Mouse (Mus musculus): ENCODE data around the gene Tnnt2. TPM values are rescaled to one million over a fixed set of nuclear protein-coding genes. Genes with fewer than 3 reads are reported as not detected.
A peak's percentile ranks its signal among the peaks of the same experiment; 100 is the strongest.

Tnnt2 gene
- polyA plus RNA-seq, 1 experiment from 2014 or later = 0.34 TPM

DNA sequence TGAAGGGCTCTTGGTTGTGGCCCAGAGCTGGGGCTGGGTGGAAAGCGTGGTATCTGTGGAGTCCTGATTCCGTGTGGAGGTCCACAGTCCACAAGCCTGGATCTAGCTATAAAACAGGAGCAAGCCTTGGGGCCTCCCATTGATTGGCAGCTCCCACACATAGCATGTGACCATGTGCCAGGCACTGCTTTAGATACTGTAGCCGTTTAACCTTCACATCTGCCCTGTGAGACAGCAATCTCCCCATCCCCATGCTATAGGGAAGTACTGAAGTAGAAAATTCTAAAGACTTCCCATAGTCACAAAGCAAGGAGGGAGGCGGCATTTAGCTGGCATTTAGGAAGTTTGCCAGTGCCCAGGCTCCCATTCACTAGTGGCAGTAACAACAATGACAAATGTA lies 23.1 kb upstream of the Tnnt2 start:
- no peak overlapping the region for H3K4me2 ChIP-seq (ENCODE audit: low read length)
- ATAC-seq (ENCODE audit: low FRiP score, low TSS enrichment) = no peak
- H3K9ac ChIP-seq (replicated peaks; ENCODE audit: low read length) = no peak overlapping the region
- H3K4me3 ChIP-seq (replicated peaks; ENCODE audit: low read depth, low read length) = no peak overlapping the region
- H3K4me1 ChIP-seq (ENCODE audit: control insufficient read depth, insufficient read depth, low read length) = no peaks in the 10 kb centered on the region
- peaks cover 16% of the 10 kb centered on the region for H3K27me3 ChIP-seq (ENCODE audit: control insufficient read depth, insufficient read depth, low read length)
- no peak for DNase-seq
- H3K9me3 ChIP-seq (ENCODE audit: control insufficient read depth, low read length) = no peaks in the 10 kb centered on the region
- 76% methylated on average over 4 of the region's 4 CpGs for WGBS
- H3K36me3 ChIP-seq (ENCODE audit: control insufficient read depth, insufficient read depth, low read length) = no peaks in the 10 kb centered on the region
- H3K27ac ChIP-seq (replicated peaks; ENCODE audit: low read depth, low read length) = no peak overlapping the region; the same call in 1 of the 2 replicates

DNA sequence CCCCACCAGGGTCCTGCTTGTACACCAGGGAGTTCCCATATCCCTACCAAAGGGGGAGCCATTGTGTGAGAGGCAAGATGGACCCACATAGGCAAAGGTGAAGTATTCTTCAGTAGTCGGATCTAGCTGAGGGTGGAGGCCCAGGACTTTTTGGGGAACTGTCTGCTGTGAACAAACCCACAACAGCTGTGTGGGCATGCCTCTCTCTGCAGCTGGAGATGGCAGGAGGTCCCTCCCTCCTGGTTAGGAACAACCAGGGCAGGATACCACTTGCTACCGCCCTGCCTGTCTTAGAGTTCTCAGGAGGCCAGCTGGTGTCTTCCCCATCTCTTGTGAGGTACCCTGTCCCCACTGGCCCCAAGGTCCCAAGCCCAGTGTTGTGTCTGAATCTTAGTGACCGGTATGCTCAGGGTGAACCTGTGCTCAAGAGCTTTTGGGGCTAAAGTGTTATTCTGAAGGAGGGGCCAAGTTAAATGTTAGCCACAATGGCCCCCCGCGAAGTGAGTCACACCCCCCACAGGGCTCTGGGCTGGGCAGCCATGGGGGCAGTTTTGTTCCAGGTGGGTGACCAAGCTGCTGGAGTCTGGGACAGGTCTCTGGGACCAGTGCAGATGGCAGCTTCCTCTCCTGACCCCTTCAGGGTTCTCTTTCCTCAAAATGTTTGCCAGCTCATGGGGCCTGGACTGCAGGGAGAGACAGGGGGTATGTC lies 22.3 kb upstream of the Tnnt2 start:
- Histone ChIP-seq H3K4me1 (ENCODE audit: control insufficient read depth, insufficient read depth, low read length) (no peaks in the 10 kb centered on the region), H3K9ac (replicated peaks; ENCODE audit: low read length) (no peak overlapping the region), H3K27me3 (ENCODE audit: control insufficient read depth, insufficient read depth, low read length) (peaks cover 24% of the 10 kb centered on the region), H3K9me3 (ENCODE audit: control insufficient read depth, low read length) (no peaks in the 10 kb centered on the region), H3K27ac (replicated peaks; ENCODE audit: low read depth, low read length) (no peak overlapping the region), H3K4me3 (replicated peaks; ENCODE audit: low read depth, low read length) (no peak overlapping the region), H3K4me2 (ENCODE audit: low read length) (no peak overlapping the region), H3K36me3 (ENCODE audit: control insufficient read depth, insufficient read depth, low read length) (no peaks in the 10 kb centered on the region)
- DNase-seq = no peak
- ATAC-seq (ENCODE audit: low FRiP score, low TSS enrichment) = no peak
- 77% methylated on average over 5 of the region's 5 CpGs for WGBS

DNA sequence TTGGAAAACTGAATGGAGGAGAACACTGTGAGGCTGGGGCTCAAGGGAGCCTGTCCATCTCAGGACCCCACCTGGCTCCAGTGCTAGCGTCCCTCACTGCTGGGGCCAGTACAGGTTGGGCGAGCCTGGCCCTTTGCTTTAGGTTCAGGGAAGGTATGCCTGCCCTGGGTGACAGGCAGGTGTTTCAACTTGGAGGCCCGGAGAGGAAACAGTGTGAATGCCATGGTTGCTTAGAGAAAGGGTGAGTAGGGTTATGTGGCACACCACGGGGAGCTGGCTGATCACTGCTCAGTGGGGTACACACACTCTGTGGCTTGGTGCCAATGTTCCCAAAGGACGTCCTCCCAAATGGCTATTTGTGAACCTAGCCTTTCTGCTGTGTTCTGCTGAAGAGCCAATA lies 21.6 kb upstream of the Tnnt2 start:
- no peak for DNase-seq
- Histone ChIP-seq H3K9ac (replicated peaks; ENCODE audit: low read length) (no peak overlapping the region), H3K9me3 (ENCODE audit: control insufficient read depth, low read length) (no peaks in the 10 kb centered on the region), H3K4me2 (ENCODE audit: low read length) (no peak overlapping the region), H3K27ac (replicated peaks; ENCODE audit: low read depth, low read length) (no peak overlapping the region), H3K4me1 (ENCODE audit: control insufficient read depth, insufficient read depth, low read length) (no peaks in the 10 kb centered on the region), H3K4me3 (replicated peaks; ENCODE audit: low read depth, low read length) (no peak overlapping the region), H3K27me3 (ENCODE audit: control insufficient read depth, insufficient read depth, low read length) (peaks cover 31% of the 10 kb centered on the region), H3K36me3 (ENCODE audit: control insufficient read depth, insufficient read depth, low read length) (no peaks in the 10 kb centered on the region)
- 83% methylated on average over 5 of the region's 5 CpGs for WGBS
- ATAC-seq (ENCODE audit: low FRiP score, low TSS enrichment) = no peak

DNA sequence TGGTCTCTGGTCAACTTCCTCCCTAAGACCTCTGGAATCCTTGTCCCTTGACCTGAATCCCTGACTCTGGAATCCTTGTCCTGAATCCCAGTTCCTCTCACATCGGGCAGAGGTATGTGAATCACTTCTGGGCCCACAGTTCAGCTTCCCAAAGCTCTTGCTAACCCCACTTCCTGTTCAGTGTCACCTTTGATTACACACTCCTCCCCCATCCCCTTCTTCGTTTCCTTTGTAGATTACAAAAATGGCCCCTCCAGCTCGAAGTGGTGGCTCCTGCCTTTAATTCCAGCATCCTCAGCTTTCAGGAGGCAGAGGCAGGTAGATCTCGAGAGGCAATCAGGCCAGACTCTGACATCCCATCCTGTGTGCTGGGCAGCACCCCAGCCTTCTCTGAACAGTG lies 18.6 kb upstream of the Tnnt2 start:
- 78% methylated on average over 4 of the region's 4 CpGs for WGBS
- Histone ChIP-seq H3K4me2 (ENCODE audit: low read length) (no peak overlapping the region), H3K27me3 (ENCODE audit: control insufficient read depth, insufficient read depth, low read length) (peaks cover 38% of the 10 kb centered on the region), H3K27ac (replicated peaks; ENCODE audit: low read depth, low read length) (no peak overlapping the region), H3K9me3 (ENCODE audit: control insufficient read depth, low read length) (no peaks in the 10 kb centered on the region), H3K9ac (replicated peaks; ENCODE audit: low read length) (no peak overlapping the region), H3K4me1 (ENCODE audit: control insufficient read depth, insufficient read depth, low read length) (no peaks in the 10 kb centered on the region), H3K36me3 (ENCODE audit: control insufficient read depth, insufficient read depth, low read length) (no peaks in the 10 kb centered on the region), H3K4me3 (replicated peaks; ENCODE audit: low read depth, low read length) (no peak overlapping the region)
- ATAC-seq (ENCODE audit: low FRiP score, low TSS enrichment) (no peak), DNase-seq (no peak)

DNA sequence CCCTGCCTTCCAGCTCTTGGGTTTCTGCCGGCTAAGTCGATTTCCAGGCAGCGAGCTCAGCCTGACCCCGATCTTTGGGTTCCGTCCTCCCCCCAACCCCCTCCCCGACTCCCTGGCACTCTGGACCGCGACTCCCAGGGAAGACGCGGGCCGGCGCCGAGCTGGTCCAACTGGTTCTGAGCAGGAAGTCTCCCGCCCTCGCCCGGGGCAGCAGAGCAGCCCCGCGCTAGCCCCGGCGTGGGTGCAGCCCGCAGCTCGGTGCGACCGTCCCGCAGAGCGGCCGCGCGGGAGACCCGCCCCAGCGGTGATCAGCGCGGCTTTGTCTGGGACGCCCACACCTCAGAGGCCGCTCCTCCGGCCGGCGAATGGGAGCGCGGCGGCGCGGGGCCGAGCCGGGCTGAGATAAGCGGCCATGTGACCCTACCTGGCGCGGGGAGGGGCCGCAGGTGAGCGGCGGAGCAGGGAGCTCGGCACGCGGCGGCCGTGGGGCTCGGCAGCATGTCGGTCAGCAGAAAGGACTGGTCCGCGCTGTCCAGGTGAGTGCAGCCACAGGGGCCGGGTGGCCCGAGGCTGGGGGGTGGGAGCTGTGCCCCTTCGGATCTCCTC lies 17.6 kb upstream of the Tnnt2 start, which contains the start of gene Lad1:
TSS of gene Lad1 (plus strand) at position 118 of the 606 bp plus-strand sequence.
- Histone ChIP-seq H3K4me3 (replicated peaks; ENCODE audit: low read depth, low read length) (peak within 1 kb of the TSS; percentile 56), H3K4me1 (ENCODE audit: control insufficient read depth, insufficient read depth, low read length) (no peaks in the 10 kb centered on the region), H3K9ac (replicated peaks; ENCODE audit: low read length) (peak within 1 kb of the TSS; percentile 68), H3K36me3 (ENCODE audit: control insufficient read depth, insufficient read depth, low read length) (no peaks in the 10 kb centered on the region), H3K27ac (replicated peaks; ENCODE audit: low read depth, low read length) (no peak within 1 kb of the TSS), H3K4me2 (ENCODE audit: low read length) (peak within 1 kb of the TSS; percentile 98), H3K9me3 (ENCODE audit: control insufficient read depth, low read length) (no peaks in the 10 kb centered on the region), H3K27me3 (ENCODE audit: control insufficient read depth, insufficient read depth, low read length) (peaks cover 38% of the 10 kb centered on the region)
- DNase-seq = peak; percentile 69
- peak; percentile 55; the same call in 1 of the 2 replicates for ATAC-seq (ENCODE audit: low FRiP score, low TSS enrichment)
- under 1% methylated on average over 63 of the region's 63 CpGs for WGBS

DNA sequence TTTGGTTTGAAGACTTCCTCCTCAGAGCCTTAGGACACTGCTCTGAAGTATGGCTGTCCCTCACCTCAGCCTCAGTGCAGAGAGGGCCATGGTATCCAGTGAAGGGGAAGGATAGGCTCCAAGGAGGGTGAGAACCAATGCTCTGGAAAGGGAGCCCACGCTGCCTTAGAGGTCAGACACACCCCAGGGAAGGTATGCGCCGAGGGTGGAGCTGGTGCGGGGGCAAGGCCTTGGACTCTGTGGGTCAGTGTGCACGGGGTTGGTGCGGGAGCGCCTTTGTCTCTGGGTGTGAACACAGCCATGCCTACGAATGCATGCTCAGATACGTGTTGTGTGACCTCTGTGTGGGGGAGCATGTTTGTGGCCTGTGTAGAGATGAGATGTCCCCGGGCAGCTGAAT lies 16.1 kb upstream of the Tnnt2 start:
- Histone ChIP-seq H3K4me2 (ENCODE audit: low read length) (no peak overlapping the region), H3K27me3 (ENCODE audit: control insufficient read depth, insufficient read depth, low read length) (peaks cover 38% of the 10 kb centered on the region), H3K27ac (replicated peaks; ENCODE audit: low read depth, low read length) (no peak overlapping the region), H3K4me1 (ENCODE audit: control insufficient read depth, insufficient read depth, low read length) (no peaks in the 10 kb centered on the region), H3K4me3 (replicated peaks; ENCODE audit: low read depth, low read length) (no peak overlapping the region), H3K9me3 (ENCODE audit: control insufficient read depth, low read length) (no peaks in the 10 kb centered on the region), H3K9ac (replicated peaks; ENCODE audit: low read length) (no peak overlapping the region), H3K36me3 (ENCODE audit: control insufficient read depth, insufficient read depth, low read length) (no peaks in the 10 kb centered on the region)
- 85% methylated on average over 10 of the region's 10 CpGs for WGBS
- DNase-seq = no peak
- ATAC-seq (ENCODE audit: low FRiP score, low TSS enrichment) = no peak

DNA sequence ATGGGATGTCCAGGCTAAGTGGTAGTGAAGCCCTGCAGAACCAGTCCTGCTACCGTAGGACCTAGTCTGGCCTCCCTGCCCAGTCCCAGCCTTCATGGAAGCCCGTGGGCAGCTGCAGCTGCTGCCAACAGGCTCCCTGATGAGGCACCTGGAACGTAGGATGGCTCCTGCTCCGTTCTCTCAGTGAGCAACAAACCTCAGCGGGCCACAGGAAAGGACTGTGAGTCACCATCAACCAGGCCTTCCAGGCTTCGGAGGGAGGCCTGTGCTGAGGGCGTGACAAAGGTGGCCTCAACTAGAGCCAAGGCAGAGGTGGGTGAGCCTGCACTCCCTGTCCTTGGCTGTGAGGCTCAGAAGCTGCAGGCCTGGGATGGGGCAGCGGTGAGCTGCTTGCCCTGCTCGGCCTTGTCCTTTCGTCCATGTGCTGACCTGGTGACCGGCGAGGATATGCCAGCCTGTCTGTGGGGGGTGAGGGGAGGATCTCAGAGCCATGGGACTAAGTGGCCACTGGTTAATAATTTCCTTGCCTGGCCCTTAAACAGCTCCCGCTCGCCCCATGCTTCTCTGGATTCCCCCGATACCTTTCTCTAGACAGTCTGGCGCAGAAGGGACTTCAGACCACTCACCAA lies 15.3 kb upstream of the Tnnt2 start:
- Histone ChIP-seq H3K27ac (replicated peaks; ENCODE audit: low read depth, low read length) (no peak overlapping the region), H3K4me1 (ENCODE audit: control insufficient read depth, insufficient read depth, low read length) (no peaks in the 10 kb centered on the region), H3K4me2 (ENCODE audit: low read length) (no peak overlapping the region), H3K9me3 (ENCODE audit: control insufficient read depth, low read length) (no peaks in the 10 kb centered on the region), H3K9ac (replicated peaks; ENCODE audit: low read length) (no peak overlapping the region), H3K27me3 (ENCODE audit: control insufficient read depth, insufficient read depth, low read length) (peaks cover 38% of the 10 kb centered on the region), H3K4me3 (replicated peaks; ENCODE audit: low read depth, low read length) (no peak overlapping the region), H3K36me3 (ENCODE audit: control insufficient read depth, insufficient read depth, low read length) (no peaks in the 10 kb centered on the region)
- no peak for DNase-seq
- WGBS = 89% methylated on average over 16 of the region's 16 CpGs
- ATAC-seq (ENCODE audit: low FRiP score, low TSS enrichment) = no peak

DNA sequence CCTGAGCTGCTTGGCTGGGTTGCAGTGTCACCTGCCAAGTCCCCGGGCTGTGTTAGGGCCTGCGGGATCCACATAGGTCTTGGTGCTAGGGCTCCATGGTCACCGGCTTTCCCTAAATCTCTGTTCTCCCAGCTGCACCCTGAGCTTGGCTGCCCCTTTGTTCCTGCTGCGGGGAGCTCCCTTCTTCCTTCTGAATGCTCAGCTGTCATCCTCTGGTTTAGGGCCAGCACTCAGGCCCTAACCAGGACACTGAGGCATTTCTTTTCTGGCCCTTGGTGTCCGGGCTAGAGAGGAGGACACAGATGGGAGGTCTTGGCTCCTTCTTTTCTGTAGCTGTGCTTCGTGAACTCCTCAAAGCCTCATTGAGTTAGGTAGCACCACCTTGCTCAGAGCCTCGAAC lies 14.4 kb upstream of the Tnnt2 start:
- Histone ChIP-seq H3K4me3 (replicated peaks; ENCODE audit: low read depth, low read length) (no peak overlapping the region), H3K27ac (replicated peaks; ENCODE audit: low read depth, low read length) (no peak overlapping the region), H3K4me2 (ENCODE audit: low read length) (no peak overlapping the region), H3K9me3 (ENCODE audit: control insufficient read depth, low read length) (no peaks in the 10 kb centered on the region), H3K9ac (replicated peaks; ENCODE audit: low read length) (no peak overlapping the region), H3K36me3 (ENCODE audit: control insufficient read depth, insufficient read depth, low read length) (no peaks in the 10 kb centered on the region), H3K4me1 (ENCODE audit: control insufficient read depth, insufficient read depth, low read length) (no peaks in the 10 kb centered on the region), H3K27me3 (ENCODE audit: control insufficient read depth, insufficient read depth, low read length) (peaks cover 34% of the 10 kb centered on the region)
- 78% methylated on average over 7 of the region's 7 CpGs for WGBS
- ATAC-seq (ENCODE audit: low FRiP score, low TSS enrichment) (no peak), DNase-seq (no peak)

DNA sequence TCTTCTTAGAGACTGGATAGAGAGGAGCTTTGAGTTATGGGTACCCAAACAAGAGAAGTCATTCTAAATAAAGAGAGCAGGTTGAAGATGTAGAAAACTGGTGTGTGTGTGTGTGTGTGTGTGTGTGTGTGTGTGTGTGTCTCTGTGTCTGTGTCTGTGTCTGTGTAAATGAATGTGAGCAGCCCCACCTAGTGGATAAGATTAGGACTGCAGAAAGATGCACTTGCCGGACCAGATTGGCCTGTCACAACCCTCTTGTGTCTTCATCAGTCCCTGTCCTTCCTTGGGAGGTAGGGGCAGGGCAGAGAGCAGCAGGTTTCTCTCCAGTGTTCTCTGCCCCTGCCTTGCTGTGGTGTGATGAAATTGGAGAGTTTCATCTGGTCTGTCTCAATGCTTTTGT lies 7.2 kb upstream of the Tnnt2 start:
- ATAC-seq (ENCODE audit: low FRiP score, low TSS enrichment) (no peak), DNase-seq (peak; percentile 63)
- H3K9ac ChIP-seq (replicated peaks; ENCODE audit: low read length) = no peak overlapping the region
- no peaks in the 10 kb centered on the region for H3K4me1 ChIP-seq (ENCODE audit: control insufficient read depth, insufficient read depth, low read length)
- H3K27ac ChIP-seq (replicated peaks; ENCODE audit: low read depth, low read length) = no peak overlapping the region
- WGBS = 9% methylated on average over 1 of the region's 1 CpGs
- no peaks in the 10 kb centered on the region for H3K27me3 ChIP-seq (ENCODE audit: control insufficient read depth, insufficient read depth, low read length)
- no peaks in the 10 kb centered on the region for H3K36me3 ChIP-seq (ENCODE audit: control insufficient read depth, insufficient read depth, low read length)
- no peak overlapping the region for H3K4me3 ChIP-seq (replicated peaks; ENCODE audit: low read depth, low read length)
- H3K4me2 ChIP-seq (ENCODE audit: low read length) = no peak overlapping the region
- H3K9me3 ChIP-seq (ENCODE audit: control insufficient read depth, low read length) = no peaks in the 10 kb centered on the region
